Mouse (Mus musculus) cerebellum, adult 2 months (tissue): ENCODE results near the gene BC067074. TPM values are rescaled to one million over a fixed set of nuclear protein-coding genes. Genes with fewer than 3 reads are reported as not detected.

Experiments
- DNase-seq, 2 experiments: peaks; one replicate each; pipeline ENCODE4 v3.0.0; 2021
- H3K27ac ChIP-seq: fragments of 200-500 bp; 2 replicates; pipeline ENCODE4 v1.5.1; 2012; ENCODE audit warnings: low read length, control low read depth, inconsistent platforms; ENCODE audit not compliant: insufficient read depth
- H3K27me3 ChIP-seq: fragments of 200-500 bp; 2 replicates; pipeline ENCODE4 v1.6.1; 2012; ENCODE audit warnings: inconsistent platforms, mild to moderate bottlenecking, low read length, moderate library complexity; ENCODE audit not compliant: control insufficient read depth, insufficient read depth
- H3K4me1 ChIP-seq: fragments of 200-500 bp; 2 replicates; pipeline ENCODE4 v1.6.1; 2011; ENCODE audit warnings: low read length; ENCODE audit not compliant: control insufficient read depth, insufficient read depth
- H3K4me3 ChIP-seq: fragments of 200-500 bp; replicated peaks from 2 replicates; pipeline ENCODE3; 2011; ENCODE audit warnings: mild to moderate bottlenecking, low read depth, low read length, control low read depth; ENCODE audit not compliant: insufficient read depth
- CTCF ChIP-seq: fragments of 200-500 bp; IDR thresholded peaks from 2 replicates; pipeline ENCODE4 v1.5.1; 2011; ENCODE audit warnings: low read depth, mild to moderate bottlenecking, control low read depth, low read length, moderate library complexity, borderline replicate concordance; ENCODE audit not compliant: insufficient read depth
- POLR2A ChIP-seq: fragments of 200-500 bp; IDR thresholded peaks from 2 replicates; pipeline ENCODE4 v1.6.1; 2011; ENCODE audit warnings: low read length, control low read depth, borderline replicate concordance; ENCODE audit not compliant: insufficient read depth
- WGBS: fragments of 180-500 bp; shearing (Covaris S2); methylation state at CpG from one replicate; pipeline ENCODE4 v1.1.7; 2018; 5-methylcytosine and 5-hydroxymethylcytosine counted together
- polyA plus RNA-seq: library from polyadenylated mRNA; depleted of rRNA; stranded (reverse); fragments of >200 nt; gene quantifications from 2 replicates; pipeline ENCODE4 v1.2.3, GENCODE M21; 2012

BC067074 gene
- polyA plus RNA-seq, 1 experiment, result 0.87 TPM

DNA sequence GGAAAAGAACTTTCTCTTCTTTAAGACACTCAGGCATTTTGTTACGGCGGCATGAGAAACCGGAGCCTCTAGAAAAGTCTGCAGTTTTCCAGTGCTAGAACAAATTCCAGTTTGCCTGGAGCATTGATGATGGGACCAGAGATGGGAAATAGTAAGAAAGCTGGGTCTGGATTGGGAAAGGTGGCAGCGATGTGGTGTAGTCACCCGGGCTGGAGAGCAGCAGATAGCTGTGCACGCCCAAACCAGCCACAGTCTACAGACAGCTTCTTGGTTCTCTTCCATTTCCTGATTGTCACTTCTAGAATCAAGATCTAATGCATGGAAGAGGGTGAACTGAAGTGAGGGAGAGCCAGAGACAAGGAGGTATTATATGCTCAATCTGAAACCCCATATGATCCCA, 100.4 kb downstream of the BC067074 start:
- Histone ChIP-seq H3K4me1 (no peaks in the 10 kb centered on the region), H3K4me3 (no peak overlapping the region), H3K27ac (no peak overlapping the region), H3K27me3 (no peaks in the 10 kb centered on the region)
- 95% methylated on average over 6 of the region's 6 CpGs for WGBS
- TF ChIP-seq POLR2A (no peak), CTCF (no peak)
- no peak for DNase-seq

GRCm38 (mm10) chr13:113394591-113394990, 101.6 kb downstream of the BC067074 start:
- Histone ChIP-seq H3K27ac (no peak overlapping the region), H3K4me1 (no peaks in the 10 kb centered on the region), H3K27me3 (no peaks in the 10 kb centered on the region), H3K4me3 (no peak overlapping the region)
- 89% methylated on average over 15 of the region's 15 CpGs for WGBS
- no peak for DNase-seq
- TF ChIP-seq POLR2A (no peak), CTCF (no peak)

DNA sequence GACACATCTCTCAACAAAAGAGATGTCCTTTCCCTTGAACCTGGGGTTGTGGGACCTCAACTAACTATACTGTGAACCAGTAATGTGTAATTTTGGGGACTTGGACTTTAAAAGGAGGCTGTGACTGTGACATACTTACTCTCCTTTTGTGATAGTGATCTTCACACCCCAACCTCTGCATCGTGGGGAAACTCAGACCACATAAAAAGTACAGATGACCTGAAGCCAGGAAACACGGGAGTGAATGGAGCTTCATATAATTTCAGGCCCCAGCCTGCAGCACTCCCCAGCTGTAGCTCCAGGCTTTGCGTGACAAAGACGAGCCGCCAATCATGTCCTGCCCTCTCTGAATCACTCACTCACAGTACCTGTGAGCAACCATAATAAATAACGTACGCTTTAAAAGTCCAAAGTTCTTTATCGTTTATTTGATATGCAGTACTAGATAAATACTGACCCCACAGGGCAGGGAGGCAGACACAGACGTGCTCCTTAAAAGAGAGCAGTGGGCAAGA, 104.1 kb downstream of the BC067074 start:
- WGBS, result 88% methylated on average over 9 of the region's 9 CpGs
- no peak for DNase-seq
- H3K4me3 ChIP-seq, result no peak overlapping the region

DNA sequence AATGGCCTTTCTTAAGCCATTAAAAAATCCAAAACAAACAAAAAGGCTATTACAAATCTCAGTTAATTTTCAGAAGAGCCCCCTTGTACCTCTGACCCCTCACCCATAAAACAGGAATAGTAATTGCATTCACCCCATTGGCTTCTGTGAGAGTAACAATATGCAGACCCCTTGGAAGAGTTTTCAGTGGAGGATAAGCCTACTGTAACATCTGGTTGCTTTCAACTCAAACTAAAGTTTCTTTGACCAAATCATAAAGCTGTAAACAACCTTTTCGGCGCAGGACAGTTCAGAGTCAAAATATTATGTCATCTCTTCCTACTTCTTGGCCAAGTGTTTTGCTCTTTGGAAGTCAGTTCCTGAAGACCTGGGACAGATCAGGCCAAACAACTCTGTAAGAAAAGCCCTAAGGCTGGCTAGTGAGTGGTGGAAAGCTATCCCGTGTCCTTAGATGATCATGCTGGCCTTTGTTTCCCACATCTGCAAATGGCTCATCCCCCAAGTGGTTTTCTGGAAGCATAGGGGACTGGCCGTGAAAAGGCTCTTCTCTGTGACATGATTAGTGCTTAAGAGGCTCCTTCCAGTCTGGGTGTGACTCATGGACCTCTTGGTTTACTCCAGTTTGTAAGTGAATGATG, 108.5 kb downstream of the BC067074 start:
- no peak overlapping the region for H3K27ac ChIP-seq
- H3K4me3 ChIP-seq, result no peak overlapping the region
- no peaks in the 10 kb centered on the region; the same call in 1 of the 2 replicates for H3K27me3 ChIP-seq
- H3K4me1 ChIP-seq, result no peaks in the 10 kb centered on the region
- TF ChIP-seq POLR2A (no peak), CTCF (no peak)
- DNase-seq, result no peak
- WGBS, result 90% methylated on average over 4 of the region's 4 CpGs

More for the DNA sequence above, 104.1 kb downstream of the BC067074 start:
- Histone ChIP-seq H3K4me1 (no peaks in the 10 kb centered on the region), H3K27ac (no peak overlapping the region), H3K27me3 (no peaks in the 10 kb centered on the region; the same call in 1 of the 2 replicates)
- TF ChIP-seq POLR2A (no peak), CTCF (no peak)

DNA sequence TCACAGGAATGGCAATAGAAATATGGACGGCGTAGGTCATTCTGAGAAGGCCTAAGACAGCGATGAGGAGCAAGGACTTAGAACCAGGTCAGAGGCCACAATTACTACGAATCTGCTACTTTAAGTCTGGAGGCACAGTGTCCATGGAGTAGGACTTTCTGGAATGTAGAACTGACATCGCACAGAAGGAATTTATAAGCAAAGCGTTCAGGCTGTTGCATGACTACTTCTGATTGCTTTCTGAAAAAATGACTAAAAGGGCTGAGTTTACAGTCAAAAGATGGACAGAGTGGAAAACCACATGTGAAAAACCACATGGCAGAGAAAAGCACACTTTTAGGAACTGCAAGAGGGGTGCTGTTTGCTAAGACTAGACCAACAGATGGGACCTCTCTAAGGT, 110.7 kb downstream of the BC067074 start:
- no peak for TF ChIP-seq CTCF
- no peak for TF ChIP-seq POLR2A
- no peak for DNase-seq
- no peaks in the 10 kb centered on the region; the same call in 1 of the 2 replicates for H3K27me3 ChIP-seq
- no peak overlapping the region for H3K27ac ChIP-seq
- no peaks in the 10 kb centered on the region for H3K4me1 ChIP-seq
- H3K4me3 ChIP-seq, result no peak overlapping the region
- WGBS, result 93% methylated on average over 6 of the region's 6 CpGs

GRCm38 (mm10) chr13:113404172-113404571, 111.2 kb downstream of the BC067074 start:
- no peak for DNase-seq
- 88% methylated on average over 2 of the region's 2 CpGs for WGBS
- H3K4me3 ChIP-seq, result no peak overlapping the region

DNA sequence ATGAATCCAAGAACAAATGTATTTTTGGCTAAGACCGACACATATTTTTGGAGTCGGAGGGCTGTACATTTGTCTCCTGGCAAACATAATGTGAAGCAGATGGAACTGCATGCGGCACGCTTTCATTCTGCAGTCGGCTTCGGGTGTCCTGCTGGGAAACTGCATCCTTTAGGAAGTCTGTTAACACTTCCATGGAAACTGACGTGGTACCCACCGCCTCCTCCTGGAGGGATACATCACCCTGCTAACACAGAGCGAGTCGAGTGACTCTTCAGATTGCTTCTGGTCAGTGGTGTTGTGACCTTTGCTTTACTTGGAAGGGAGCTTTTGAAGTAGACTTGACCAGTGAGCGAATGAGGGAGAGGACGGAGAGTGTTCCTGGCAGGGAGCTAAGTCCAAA, 117.0 kb downstream of the BC067074 start:
- peak; percentile 84 to 90 for DNase-seq
- TF ChIP-seq CTCF, result peak; percentile 35; the same call in 1 of the 2 replicates
- no peak for TF ChIP-seq POLR2A
- 4% methylated on average over 12 of the region's 12 CpGs for WGBS
- Histone ChIP-seq H3K27ac (no peak overlapping the region), H3K27me3 (no peaks in the 10 kb centered on the region), H3K4me3 (peak overlapping the region; percentile 11), H3K4me1 (peaks cover 8% of the 10 kb centered on the region; the same call in 1 of the 2 replicates)

More at GRCm38 (mm10) chr13:113404172-113404571, 111.2 kb downstream of the BC067074 start:
- no peaks in the 10 kb centered on the region; the same call in 1 of the 2 replicates for H3K27me3 ChIP-seq
- H3K27ac ChIP-seq, result no peak overlapping the region
- H3K4me1 ChIP-seq, result no peaks in the 10 kb centered on the region; the same call in 1 of the 2 replicates
- TF ChIP-seq CTCF (no peak), POLR2A (no peak)

DNA sequence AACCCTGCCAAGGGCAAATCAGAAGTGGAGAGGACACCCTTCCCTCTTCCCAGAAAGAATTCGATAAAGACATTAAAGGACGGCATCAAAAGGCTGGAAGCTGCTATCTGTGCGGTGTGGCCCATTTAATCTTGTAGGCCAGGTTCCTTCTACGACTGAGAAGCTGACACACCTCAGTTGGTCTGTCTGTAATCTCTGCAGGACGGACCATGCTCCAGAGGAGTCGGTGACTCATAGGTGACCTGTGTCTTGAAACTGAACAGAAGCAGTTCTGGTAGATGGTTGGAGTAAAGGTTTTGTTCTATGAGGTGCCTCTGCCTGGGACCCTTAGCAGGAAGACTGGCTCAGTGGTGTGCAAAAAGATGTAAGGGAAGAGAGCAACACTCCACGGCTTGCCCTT, 122.6 kb downstream of the BC067074 start:
- TF ChIP-seq CTCF, result no peak
- no peak for TF ChIP-seq POLR2A
- peak in 1 of 2 experiments; percentile 18 for DNase-seq
- H3K27ac ChIP-seq, result no peak overlapping the region
- WGBS, result 77% methylated on average over 7 of the region's 7 CpGs
- no peaks in the 10 kb centered on the region for H3K27me3 ChIP-seq
- no peak overlapping the region for H3K4me3 ChIP-seq
- no peaks in the 10 kb centered on the region for H3K4me1 ChIP-seq
